Comparison of ENCODE assay signal across 7 mouse cellular contexts in genomic region chr3:98180805-98181204, GRCm38 (mm10). TPM values are rescaled to one million over a fixed set of nuclear protein-coding genes. Genes with fewer than 3 reads are reported as not detected.
DNase-seq lines count a peak whose midpoint lies in the region; ATAC-seq and TF ChIP-seq lines count a peak whose summit lies in the region.

No protein-coding gene starts in this region.

- no peak overlapping the region for H3K4me2 ChIP-seq in CH12.LX (ENCODE audit: insufficient read depth, low read depth, poor library complexity, severe bottlenecking)
- H3K4me2 ChIP-seq in hindbrain, embryonic 13.5 days, result no peak overlapping the region
- H3K4me2 ChIP-seq in stomach, postnatal 0 days (replicated peaks; ENCODE audit: low read depth), result no peak overlapping the region

- WGBS in hindbrain, embryonic 13.5 days, result 25% methylated on average over 7 of the region's 7 CpGs
- 18% methylated on average over 7 of the region's 7 CpGs for WGBS in stomach, postnatal 0 days

- in situ Hi-C loops in CH12.LX (cut with MboI; ENCODE audit: low pct_ligation_motif_present, low pct_unique_long_range_greater_than_20kb, low sequenced_read_pairs), result no loop called here

- dilution Hi-C loops in CH12.LX (cut with MboI; ENCODE audit: extremely low pct_ligation_motif_present, extremely low pct_unique_long_range_greater_than_20kb, low sequenced_read_pairs), result no loop called here

- H3K27ac ChIP-seq in CH12.LX (ENCODE audit: insufficient read depth, low read depth), result no peak overlapping the region
- H3K27ac ChIP-seq in hindbrain, embryonic 13.5 days, result no peak overlapping the region
- no peak overlapping the region for H3K27ac ChIP-seq in stomach, postnatal 0 days (replicated peaks)

- H3K9me3 ChIP-seq in CH12.LX (replicated peaks; ENCODE audit: low read length), result peaks cover 5% of the 10 kb centered on the region
- H3K9me3 ChIP-seq in hindbrain, embryonic 13.5 days, result no peaks in the 10 kb centered on the region
- no peaks in the 10 kb centered on the region for H3K9me3 ChIP-seq in stomach, postnatal 0 days (ENCODE audit: control insufficient read depth, low read length)

- TF ChIP-seq RAD21 in CH12.LX (IDR thresholded peaks at IDR 0.05; ENCODE audit: low read depth, low read length), result peak; percentile 76

- no peak for TF ChIP-seq EP300 in CH12.LX (IDR thresholded peaks at IDR 0.05; ENCODE audit: low read length)
- no peak for TF ChIP-seq EP300 in stomach, postnatal 0 days (optimal IDR thresholded peaks at IDR 0.05)

- TF ChIP-seq POLR2A in CH12.LX (IDR thresholded peaks at IDR 0.05; ENCODE audit: low read depth, low read length), result no peak

- peak in 1 of 2 experiments; percentile 72; a peak in 2 of 4 replicates for TF ChIP-seq CTCF in CH12.LX (conservative IDR thresholded peaks at IDR 0.05 in 1 of 2, IDR thresholded peaks at IDR 0.05 in 1 of 2; ENCODE audit: low read depth in 2 of 2, low read length in 2 of 2)
- peak; percentile 91 for TF ChIP-seq CTCF in stomach, postnatal 0 days (IDR thresholded peaks at IDR 0.05; ENCODE audit: low read depth)

- 0 out of 2 replicates have a peak, but pooled peaks have one; percentile 36 for ATAC-seq in hindbrain, embryonic 13.5 days (ENCODE audit: low FRiP score)
- 0 out of 2 replicates have a peak, but pooled peaks have one; percentile 57 for ATAC-seq in stomach, postnatal 0 days (ENCODE audit: low FRiP score, low TSS enrichment)

- H3K4me1 ChIP-seq in CH12.LX (ENCODE audit: control insufficient read depth in 1 of 2, insufficient read depth in 2 of 2), result no peaks in the 10 kb centered on the region
- peaks cover 5% of the 10 kb centered on the region; the same call in 1 of the 2 replicates for H3K4me1 ChIP-seq in hindbrain, embryonic 13.5 days (replicated peaks)
- no peaks in the 10 kb centered on the region for H3K4me1 ChIP-seq in stomach, postnatal 0 days (replicated peaks; ENCODE audit: control insufficient read depth, insufficient read depth)

- H3K27me3 ChIP-seq in CH12.LX (replicated peaks), result no peaks in the 10 kb centered on the region
- no peaks in the 10 kb centered on the region for H3K27me3 ChIP-seq in hindbrain, embryonic 13.5 days
- no peaks in the 10 kb centered on the region for H3K27me3 ChIP-seq in stomach, postnatal 0 days (ENCODE audit: control insufficient read depth, insufficient read depth, low read length)

- no peak overlapping the region for H3K9ac ChIP-seq in CH12.LX (ENCODE audit: insufficient read depth, low read depth)
- H3K9ac ChIP-seq in hindbrain, embryonic 13.5 days, result no peak overlapping the region
- no peak overlapping the region for H3K9ac ChIP-seq in stomach, postnatal 0 days (ENCODE audit: low read length)

- no peaks in the 10 kb centered on the region for H3K36me3 ChIP-seq in CH12.LX (replicated peaks in 1 of 2; ENCODE audit: control insufficient read depth in 1 of 2, insufficient read depth in 1 of 2, low read length in 1 of 2)
- H3K36me3 ChIP-seq in hindbrain, embryonic 13.5 days, result no peaks in the 10 kb centered on the region
- no peaks in the 10 kb centered on the region for H3K36me3 ChIP-seq in stomach, postnatal 0 days (ENCODE audit: control insufficient read depth, insufficient read depth, low read length)

- DNase-seq in 3T3-L1 (ENCODE audit: low read depth, low spot score) (peak; percentile 34), CH12.LX (ENCODE audit: extremely low read depth) (peak; percentile 39)
- DNase-seq in embryo, embryonic 10 days (ENCODE audit: low spot score), result peak; percentile 89
- peak; percentile 53 to 78 for DNase-seq in layer of hippocampus, adult 8-10 months (ENCODE audit: low spot score in 2 of 2)
- DNase-seq in lung, postnatal 25 days (ENCODE audit: low spot score), result peak; percentile 48
- DNase-seq in stomach, postnatal 0 days (ENCODE audit: low spot score), result peak; percentile 74

- no peak overlapping the region for H3K4me3 ChIP-seq in CH12.LX (replicated peaks in 1 of 3; ENCODE audit: low read depth in 2 of 3, low read length in 2 of 3, poor library complexity in 1 of 3)
- H3K4me3 ChIP-seq in hindbrain, embryonic 13.5 days, result no peak overlapping the region
- no peak overlapping the region for H3K4me3 ChIP-seq in stomach, postnatal 0 days (ENCODE audit: low read depth, low read length)

- no peaks in the 10 kb centered on the region for H3K79me2 ChIP-seq in CH12.LX (replicated peaks; ENCODE audit: control insufficient read depth, extremely low read depth, insufficient read depth, poor library complexity, severe bottlenecking)

TF ChIP-seq in CH12.LX, 34 proteins besides CTCF, POLR2A, EP300 and RAD21:
- TF ChIP-seq ZMIZ1 (IDR thresholded peaks at IDR 0.05; ENCODE audit: low read depth, low read length) (no peak), RCOR1 (conservative IDR thresholded peaks at IDR 0.05; ENCODE audit: low read depth, low read length) (no peak), SMC3 (IDR thresholded peaks at IDR 0.05; ENCODE audit: low read depth, low read length) (peak; percentile 56), TCF12 (IDR thresholded peaks at IDR 0.05; ENCODE audit: low read depth, low read length) (no peak)

RNA-seq across cellular contexts. Expression of gene Adam30, which starts 20.4 kb away (rescaled TPM):
- total RNA-seq in CH12.LX (2012; rRNA removed), result not detected in 2 replicates
- not detected in 2 replicates for total RNA-seq in CH12.LX (2014; rRNA removed)
- not detected in 2 replicates for polyA plus RNA-seq in CH12.LX (2012; ENCODE audit: insufficient read length, low read depth)
- polyA plus RNA-seq in hindbrain, embryonic 13.5 days (2015; fragmentation: Nextera tagmentation; extraction: Ambion mirVana), result 0.05 TPM in 1 of 2 replicates, not detected in the other
- under 1 TPM in 1 of 4 experiments, not detected in 3; 0.36 TPM for total RNA-seq in layer of hippocampus, adult 8-10 months (2022)
- not detected in 2 replicates for polyA plus RNA-seq in stomach, postnatal 0 days (2015; fragmentation: Nextera tagmentation; extraction: Ambion mirVana)

RNA-seq across cellular contexts. Expression of gene Reg4, which starts 41.2 kb away (rescaled TPM):
- not detected in 2 replicates for total RNA-seq in CH12.LX (2012; rRNA removed)
- not detected in 2 replicates for total RNA-seq in CH12.LX (2014; rRNA removed)
- polyA plus RNA-seq in CH12.LX (2012; ENCODE audit: insufficient read length, low read depth), result not detected in 2 replicates
- polyA plus RNA-seq in hindbrain, embryonic 13.5 days (2015; fragmentation: Nextera tagmentation; extraction: Ambion mirVana), result not detected in 2 replicates
- not detected for total RNA-seq in layer of hippocampus, adult 8-10 months (2022)
- polyA plus RNA-seq in stomach, postnatal 0 days (2015; fragmentation: Nextera tagmentation; extraction: Ambion mirVana), result not detected in 2 replicates

Comparison
In these comparisons a context has a peak if more than half of its experiments do, and no peak if none do; other contexts are left out.
1. DNase-seq: peak in every context shown above with its lines; median percentile 89 in embryo, embryonic 10 days; 74 in stomach, postnatal 0 days; 66 in layer of hippocampus, adult 8-10 months; 48 in lung, postnatal 25 days; 39 in CH12.LX; 34 in 3T3-L1.